Mouse (Mus musculus) MEL (cell line): ENCODE data around the gene Tmem114.

Experiments
- CTCF ChIP-seq, 3 experiments: IDR thresholded peaks in 2 of 3; conservative IDR thresholded peaks in 1 of 3; 2 replicates each; pipeline ENCODE4 v1.5.1; 2011 to 2012; ENCODE audit warnings: low read length in 3 of 3, low read depth in 2 of 3, mild to moderate bottlenecking in 2 of 3, improper control_type of control experiment in 1 of 3, inconsistent platforms in 1 of 3, mixed read lengths in 1 of 3, moderate library complexity in 1 of 3; ENCODE audit not compliant: control insufficient read depth in 1 of 3, insufficient read depth in 1 of 3, poor library complexity in 1 of 3, severe bottlenecking in 1 of 3
- E2F4 ChIP-seq: IDR thresholded peaks from 2 replicates; pipeline ENCODE4 v1.6.1; 2011; ENCODE audit warnings: low read depth, low read length, improper control_type of control experiment, borderline replicate concordance
- ETS1 ChIP-seq: IDR thresholded peaks from 2 replicates; pipeline ENCODE4 v1.6.1; 2012; ENCODE audit warnings: low read depth, mild to moderate bottlenecking, inconsistent platforms, low read length, improper control_type of control experiment, moderate library complexity
- GATA1 ChIP-seq: IDR thresholded peaks from 2 replicates; pipeline ENCODE4 v1.6.1; 2011; ENCODE audit warnings: low read depth, low read length, improper control_type of control experiment
- JUND ChIP-seq: IDR thresholded peaks from 2 replicates; pipeline ENCODE4 v1.6.1; 2011; ENCODE audit warnings: low read depth, mild to moderate bottlenecking, improper control_type of control experiment, low read length
- KAT2A ChIP-seq: conservative IDR thresholded peaks from 2 replicates; pipeline ENCODE4 v1.6.1; 2012; ENCODE audit warnings: low read depth, low read length, improper control_type of control experiment, inconsistent platforms
- MAFK ChIP-seq: IDR thresholded peaks from 2 replicates; pipeline ENCODE4 v1.6.1; 2011; ENCODE audit warnings: low read depth, mild to moderate bottlenecking, low read length, improper control_type of control experiment, borderline replicate concordance
- MXI1 ChIP-seq: IDR thresholded peaks from 2 replicates; pipeline ENCODE4 v1.6.1; 2011; ENCODE audit warnings: mild to moderate bottlenecking, low read depth, low read length, improper control_type of control experiment
- POLR2A ChIP-seq, 2 experiments: IDR thresholded peaks; 2 replicates each; pipeline ENCODE4 v1.6.1; 2011 to 2012; ENCODE audit warnings: low read length in 2 of 2, mild to moderate bottlenecking in 2 of 2, control low read depth in 1 of 2, improper control_type of control experiment in 1 of 2, low read depth in 1 of 2, moderate library complexity in 1 of 2; ENCODE audit not compliant: control insufficient read depth in 1 of 2, insufficient read depth in 1 of 2, poor library complexity in 1 of 2
- POLR2AphosphoS5 ChIP-seq: IDR thresholded peaks from 2 replicates; pipeline ENCODE4 v1.6.1; 2012; ENCODE audit warnings: low read depth, borderline replicate concordance, mild to moderate bottlenecking, inconsistent platforms, low read length, moderate library complexity, mixed read lengths
- SMC3 ChIP-seq: IDR thresholded peaks from 2 replicates; pipeline ENCODE4 v1.6.1; 2011; ENCODE audit warnings: low read depth, low read length, improper control_type of control experiment
- TAL1 ChIP-seq: IDR thresholded peaks from 2 replicates; pipeline ENCODE4 v1.6.1; 2012; ENCODE audit warnings: mild to moderate bottlenecking, inconsistent platforms, low read length, moderate library complexity, mixed read lengths
- TBP ChIP-seq: IDR thresholded peaks from 2 replicates; pipeline ENCODE4 v1.8.0; 2011; ENCODE audit warnings: low read depth, low read length, improper control_type of control experiment

- no peak for TF ChIP-seq POLR2AphosphoS5
- no peak for TF ChIP-seq CTCF (IDR thresholded peaks at IDR 0.05 in 2 of 3, conservative IDR thresholded peaks at IDR 0.05 in 1 of 3; ENCODE audit: control insufficient read depth in 1 of 3, insufficient read depth in 1 of 3, low read depth in 2 of 3, low read length in 3 of 3, poor library complexity in 1 of 3, severe bottlenecking in 1 of 3)
- no peak for TF ChIP-seq TBP
- TF ChIP-seq ETS1 = no peak
- no peak for TF ChIP-seq MXI1
- TF ChIP-seq POLR2A (IDR thresholded peaks at IDR 0.05; ENCODE audit: control insufficient read depth in 1 of 2, insufficient read depth in 1 of 2, low read depth in 1 of 2, low read length in 2 of 2, poor library complexity in 1 of 2) = no peak
- no peak for TF ChIP-seq TAL1
- no peak for TF ChIP-seq SMC3
- no peak for TF ChIP-seq JUND
- TF ChIP-seq MAFK = no peak
- no peak for TF ChIP-seq E2F4
- no peak for TF ChIP-seq GATA1
- TF ChIP-seq KAT2A = no peak
Measured at GRCm38 (mm10) chr16:8394946-8395345, 30.0 kb downstream of the Tmem114 start.
